Comparison of ENCODE assay signal across 10 mouse cellular contexts in genomic region chr17:84116340-84117279, GRCm38 (mm10).
A peak's percentile ranks its signal among the peaks of the same experiment; 100 is the strongest.
DNase-seq lines count a peak whose midpoint lies in the region; ATAC-seq and TF ChIP-seq lines count a peak whose summit lies in the region.
"Had no signal": no experiment of that assay in that cellular context is flagged by ENCODE, and none has a peak within 500 bp of the region (broad histone marks: within the 10 kb centered on the region; RNA-seq: fewer than 3 reads in every experiment).

No protein-coding gene starts in this region.

- no peak for TF ChIP-seq CTCF in MEL (IDR thresholded peaks at IDR 0.05 in 2 of 3, conservative IDR thresholded peaks at IDR 0.05 in 1 of 3; ENCODE audit: control insufficient read depth in 1 of 3, insufficient read depth in 1 of 3, low read depth in 2 of 3, low read length in 3 of 3, poor library complexity in 1 of 3, severe bottlenecking in 1 of 3)

- H3K9ac ChIP-seq in MEL (ENCODE audit: control insufficient read depth, low read depth, low read length, poor library complexity, severe bottlenecking), result peak overlapping the region; percentile 66
- H3K9ac ChIP-seq in heart, embryonic 15.5 days, result no peak overlapping the region
- H3K9ac ChIP-seq: embryonic facial prominence, embryonic 12.5 days; neural tube, embryonic 12.5 days had no signal

- H3K27me3 ChIP-seq in MEL (ENCODE audit: control insufficient read depth in 1 of 2, insufficient read depth in 2 of 2, low read length in 2 of 2), result no peaks in the 10 kb centered on the region
- no peaks in the 10 kb centered on the region for H3K27me3 ChIP-seq in heart, embryonic 15.5 days
- H3K27me3 ChIP-seq: embryonic facial prominence, embryonic 12.5 days; neural tube, embryonic 12.5 days had no signal

- peaks cover 9% of the 10 kb centered on the region for H3K79me2 ChIP-seq in MEL (ENCODE audit: control insufficient read depth, insufficient read depth, low read length, poor library complexity)

- H3K27ac ChIP-seq in MEL (ENCODE audit: control insufficient read depth, low read depth, low read length), result peak overlapping the region; percentile 93
- H3K27ac ChIP-seq in heart, embryonic 15.5 days, result peak overlapping the region; percentile 18; the same call in 1 of the 2 replicates
- H3K27ac ChIP-seq: embryonic facial prominence, embryonic 12.5 days; neural tube, embryonic 12.5 days had no signal

- 69% methylated on average over 17 of the region's 17 CpGs for WGBS in heart, embryonic 15.5 days

- peak overlapping the region in 1 of 2 experiments; percentile 4; a peak in 3 of 4 replicates for H3K4me3 ChIP-seq in MEL (ENCODE audit: control insufficient read depth in 1 of 2, insufficient read depth in 1 of 2, low read depth in 2 of 2, low read length in 2 of 2)
- H3K4me3 ChIP-seq in heart, embryonic 15.5 days, result no peak overlapping the region
- H3K4me3 ChIP-seq: embryonic facial prominence, embryonic 12.5 days; neural tube, embryonic 12.5 days had no signal

- peak; percentile 90 for DNase-seq in 3T3-L1 (ENCODE audit: low read depth, low spot score)
- DNase-seq in MEL (ENCODE audit: low read depth, low spot score), result peak; percentile 94
- DNase-seq in left cerebral cortex, postnatal 36 days (ENCODE audit: low spot score in 2 of 2), result no peak
- no peak for DNase-seq in embryo, embryonic 10 days (ENCODE audit: low spot score)
- DNase-seq in kidney, adult 9 months, result no peak
- no peak for DNase-seq in kidney, postnatal 10 days

- no peak for ATAC-seq in heart, embryonic 15.5 days (replicated peaks; ENCODE audit: insufficient number of reproducible peaks, insufficient read depth, low FRiP score, low read depth)
- peak; percentile 11 for ATAC-seq in monocyte, adult 5-6 weeks (replicated peaks; ENCODE audit: insufficient number of reproducible peaks, low FRiP score, low TSS enrichment, poor library complexity, severe bottlenecking)

- TF ChIP-seq RAD21 in MEL (IDR thresholded peaks at IDR 0.05; ENCODE audit: low read depth, low read length), result no peak

- no peaks in the 10 kb centered on the region for H3K9me3 ChIP-seq in MEL (replicated peaks; ENCODE audit: insufficient read depth, low read length)
- no peaks in the 10 kb centered on the region for H3K9me3 ChIP-seq in heart, embryonic 15.5 days (replicated peaks)
- H3K9me3 ChIP-seq: embryonic facial prominence, embryonic 12.5 days; neural tube, embryonic 12.5 days had no signal

- intact Hi-C loops in left cerebral cortex, postnatal 36 days (cut with DNase I), result loop anchor here (10.0 kb wide), 1 partner anchor 268 kb away; no protein-coding TSS in a partner anchor

- H3K4me2 ChIP-seq in heart, embryonic 15.5 days, result no peak overlapping the region
- H3K4me2 ChIP-seq: embryonic facial prominence, embryonic 12.5 days; neural tube, embryonic 12.5 days had no signal

- peaks cover 19 to 80% of the 10 kb centered on the region in 2 experiments for H3K4me1 ChIP-seq in MEL (ENCODE audit: control insufficient read depth in 1 of 2, insufficient read depth in 2 of 2, low read length in 2 of 2)
- peaks cover 38% of the 10 kb centered on the region for H3K4me1 ChIP-seq in heart, embryonic 15.5 days (replicated peaks)

- TF ChIP-seq EP300 in MEL (IDR thresholded peaks at IDR 0.05; ENCODE audit: low read depth in 1 of 2, low read length in 2 of 2), result no peak

- H3K36me3 ChIP-seq in MEL (ENCODE audit: control insufficient read depth in 1 of 2, insufficient read depth in 2 of 2, low read length in 2 of 2), result peaks cover 0 to 59% of the 10 kb centered on the region in 2 experiments; a peak in 2 of 4 replicates
- no peaks in the 10 kb centered on the region for H3K36me3 ChIP-seq in heart, embryonic 15.5 days
- H3K36me3 ChIP-seq: embryonic facial prominence, embryonic 12.5 days; neural tube, embryonic 12.5 days had no signal

- TF ChIP-seq POLR2A in MEL (IDR thresholded peaks at IDR 0.05; ENCODE audit: control insufficient read depth in 1 of 2, insufficient read depth in 1 of 2, low read depth in 1 of 2, low read length in 2 of 2, poor library complexity in 1 of 2), result peak; percentile 16 to 77; a peak in 2 of 4 replicates

TF ChIP-seq in MEL, 35 proteins besides CTCF, POLR2A, EP300 and RAD21:
- TF ChIP-seq JUND (IDR thresholded peaks at IDR 0.05; ENCODE audit: low read depth, low read length) (no peak), NRF1 (IDR thresholded peaks at IDR 0.05; ENCODE audit: insufficient read depth, low read depth, low read length, poor library complexity, severe bottlenecking) (no peak), TAL1 (IDR thresholded peaks at IDR 0.05; ENCODE audit: low read length) (peak; percentile 85), ZKSCAN1 (IDR thresholded peaks at IDR 0.05; ENCODE audit: low read depth, low read length) (no peak), RCOR1 (IDR thresholded peaks at IDR 0.05; ENCODE audit: low read depth, low read length) (no peak), BHLHE40 (IDR thresholded peaks at IDR 0.05; ENCODE audit: borderline replicate concordance, low read depth, low read length) (no peak), USF2 (IDR thresholded peaks at IDR 0.05; ENCODE audit: borderline replicate concordance in 1 of 2, insufficient read depth in 1 of 2, low read depth in 1 of 2, low read length in 2 of 2) (no peak), MEF2A (IDR thresholded peaks at IDR 0.05; ENCODE audit: extremely low read depth, insufficient replicate concordance, low read depth, low read length, poor library complexity, severe bottlenecking) (no peak), KAT2A (conservative IDR thresholded peaks at IDR 0.05; ENCODE audit: low read depth, low read length) (no peak), NELFE (IDR thresholded peaks at IDR 0.05; ENCODE audit: low read depth, low read length) (no peak), ETS1 (IDR thresholded peaks at IDR 0.05; ENCODE audit: low read depth, low read length) (no peak), ELF1 (IDR thresholded peaks at IDR 0.05; ENCODE audit: low read depth, low read length) (no peak), GATA1 (IDR thresholded peaks at IDR 0.05; ENCODE audit: low read depth, low read length) (peak; percentile 82), GABPA (IDR thresholded peaks at IDR 0.05; ENCODE audit: low read depth, low read length) (no peak), MAX (IDR thresholded peaks at IDR 0.05; ENCODE audit: low read length) (no peak), CHD2 (IDR thresholded peaks at IDR 0.05; ENCODE audit: low read length) (no peak), MYB (IDR thresholded peaks at IDR 0.05; ENCODE audit: low read depth, low read length) (no peak), UBTF (IDR thresholded peaks at IDR 0.05; ENCODE audit: borderline replicate concordance, insufficient read depth, low read depth, low read length) (no peak), SIN3A (IDR thresholded peaks at IDR 0.05; ENCODE audit: low read length) (no peak), SMC3 (IDR thresholded peaks at IDR 0.05; ENCODE audit: low read depth, low read length) (no peak), MYC (IDR thresholded peaks at IDR 0.05; ENCODE audit: low read depth, low read length) (no peak), MAFK (IDR thresholded peaks at IDR 0.05; ENCODE audit: borderline replicate concordance, low read depth, low read length) (no peak), TCF12 (IDR thresholded peaks at IDR 0.05; ENCODE audit: low read depth, low read length) (no peak), HCFC1 (IDR thresholded peaks at IDR 0.05; ENCODE audit: low read depth, low read length) (no peak), USF1 (IDR thresholded peaks at IDR 0.05; ENCODE audit: low read depth, low read length) (no peak), TBP (IDR thresholded peaks at IDR 0.05; ENCODE audit: low read depth, low read length) (peak; percentile 78), POLR2AphosphoS5 (IDR thresholded peaks at IDR 0.05; ENCODE audit: borderline replicate concordance, low read depth, low read length) (peak; percentile 89), MXI1 (IDR thresholded peaks at IDR 0.05; ENCODE audit: low read depth, low read length) (no peak), POLR2AphosphoS2 (IDR thresholded peaks at IDR 0.05; ENCODE audit: low read length) (no peak)
TF ChIP-seq in MEL: peak in this region for 4.

Comparison
In these comparisons a context has a peak if more than half of its experiments do, and no peak if none do; other contexts are left out.
1. DNase-seq: peak in 3T3-L1 (single experiment) and MEL (single experiment); none in left cerebral cortex, postnatal 36 days (0 of 2), embryo, embryonic 10 days (single experiment), kidney, adult 9 months (single experiment) and kidney, postnatal 10 days (single experiment).